Mouse (Mus musculus) intestine, postnatal 0 days (tissue): Measurements from ENCODE around the gene Tiam1. TPM values are rescaled to one million over a fixed set of nuclear protein-coding genes. Genes with fewer than 3 reads are reported as not detected.

ENCODE experiments used
- ATAC-seq: fragments of 200-750 bp; cut with Nextera tagmentation; 2 replicates; pipeline ENCODE4 v1.8.0; 2017; ENCODE audit warnings: mild to moderate bottlenecking, moderate TSS enrichment, moderate library complexity
- H3K27ac ChIP-seq: fragments of 300-500 bp; sonication (generic); 2 replicates; pipeline ENCODE4 v1.5.1; 2014; ENCODE audit warnings: mild to moderate bottlenecking, low read depth, low read length, moderate library complexity
- H3K27me3 ChIP-seq: fragments of 300-500 bp; sonication (generic); replicated peaks from 2 replicates; pipeline ENCODE4 v1.6.1; 2014; ENCODE audit warnings: low read length, mixed read lengths; ENCODE audit not compliant: control insufficient read depth, insufficient read depth
- H3K36me3 ChIP-seq: fragments of 300-500 bp; sonication (generic); 2 replicates; pipeline ENCODE4 v1.6.1; 2014; ENCODE audit warnings: mild to moderate bottlenecking, moderate library complexity; ENCODE audit not compliant: control insufficient read depth, insufficient read depth
- H3K4me1 ChIP-seq: fragments of 300-500 bp; sonication (generic); replicated peaks from 2 replicates; pipeline ENCODE4 v1.6.1; 2014; ENCODE audit warnings: antibody characterized with exemption, low read length, mixed read lengths; ENCODE audit not compliant: control insufficient read depth, insufficient read depth
- H3K4me2 ChIP-seq: fragments of 300-500 bp; sonication (generic); replicated peaks from 2 replicates; pipeline ENCODE4 v1.6.1; 2014; ENCODE audit warnings: low read depth, mild to moderate bottlenecking, moderate library complexity
- H3K4me3 ChIP-seq: fragments of 300-500 bp; sonication (generic); 2 replicates; pipeline ENCODE4 v1.5.1; 2014; ENCODE audit warnings: low read depth, low read length
- H3K9ac ChIP-seq: fragments of 300-500 bp; sonication (generic); 2 replicates; pipeline ENCODE4 v1.6.1; 2014; ENCODE audit warnings: mild to moderate bottlenecking, low read depth, low read length
- H3K9me3 ChIP-seq: fragments of 300-500 bp; sonication (generic); 2 replicates; pipeline ENCODE4 v1.6.1; 2016; ENCODE audit warnings: mixed run types; ENCODE audit not compliant: control insufficient read depth
- CTCF ChIP-seq: sonication (generic); IDR thresholded peaks from 2 replicates; pipeline ENCODE4 v1.5.1; 2016; ENCODE audit warnings: low read depth, mild to moderate bottlenecking, control low read depth, antibody characterized with exemption, moderate library complexity
- WGBS: fragments of 180-500 bp; shearing (Covaris S2); extraction: QIAGEN DNeasy Blood & Tissue Kit; methylation state at CpG from one replicate; pipeline ENCODE4 v1.1.7; 2014; 5-methylcytosine and 5-hydroxymethylcytosine counted together
- polyA plus RNA-seq: library from polyadenylated mRNA; unstranded; fragments of >200 nt; fragmentation: Nextera tagmentation; extraction: Ambion mirVana; gene quantifications from 2 replicates; pipeline ENCODE4 v1.2.1, GENCODE M21; 2015

The Tiam1 gene
- polyA plus RNA-seq, 1 experiment from 2014 or later = 3.3 TPM

DNA sequence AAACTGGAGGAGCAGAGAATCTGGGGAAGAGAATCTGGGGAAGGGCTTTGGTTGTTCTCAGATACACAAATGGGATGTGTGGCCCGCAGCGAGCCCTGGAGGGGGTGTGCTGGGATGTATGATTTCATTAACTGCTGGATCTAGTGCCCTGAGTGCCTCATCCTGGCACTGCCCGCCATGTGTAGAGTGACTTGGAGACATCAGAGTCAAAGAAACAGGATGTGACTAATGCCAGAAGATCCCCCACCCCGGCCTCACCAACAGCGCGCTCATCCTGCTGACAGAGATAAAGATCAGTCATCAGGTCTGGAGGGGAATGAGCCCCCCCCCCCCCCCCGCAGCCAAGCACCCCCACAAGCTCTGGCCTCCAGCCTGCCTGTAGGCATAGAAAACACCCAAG is 308.0 kb downstream of the Tiam1 start:
- Histone ChIP-seq H3K9me3 (no peaks in the 10 kb centered on the region), H3K4me3 (no peak overlapping the region), H3K9ac (no peak overlapping the region), H3K4me1 (no peaks in the 10 kb centered on the region), H3K27me3 (no peaks in the 10 kb centered on the region), H3K4me2 (no peak overlapping the region), H3K36me3 (no peaks in the 10 kb centered on the region), H3K27ac (no peak overlapping the region)
- WGBS = 72% methylated on average over 7 of the region's 7 CpGs
- no peak for ATAC-seq
- no peak for TF ChIP-seq CTCF

DNA sequence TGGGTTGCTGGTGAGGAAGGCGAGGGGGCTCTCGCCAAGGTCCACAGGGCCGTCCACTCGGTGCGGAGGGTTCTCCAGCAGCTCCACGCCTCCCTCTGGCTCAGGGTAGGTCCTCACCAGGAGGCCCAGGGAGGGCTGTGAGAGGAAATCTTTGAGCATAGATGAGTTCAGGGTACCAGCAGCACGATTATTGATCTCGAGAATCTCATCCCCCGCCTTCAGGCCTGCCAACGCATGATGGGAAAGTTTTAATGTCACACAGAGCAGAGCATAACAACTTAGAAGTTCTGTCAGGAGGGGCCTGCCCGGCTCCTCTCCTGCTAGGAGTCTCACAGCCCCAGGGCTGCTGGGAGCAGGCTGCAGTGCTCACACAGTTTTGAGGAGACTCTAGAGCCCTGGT is 310.6 kb downstream of the Tiam1 start:
- 91% methylated on average over 11 of the region's 11 CpGs for WGBS
- H3K27ac ChIP-seq = no peak overlapping the region
- H3K4me2 ChIP-seq = no peak overlapping the region
- no peaks in the 10 kb centered on the region for H3K36me3 ChIP-seq
- H3K9ac ChIP-seq = no peak overlapping the region
- no peaks in the 10 kb centered on the region for H3K4me1 ChIP-seq
- H3K9me3 ChIP-seq = no peaks in the 10 kb centered on the region
- no peak for ATAC-seq
- no peak overlapping the region for H3K4me3 ChIP-seq
- no peaks in the 10 kb centered on the region for H3K27me3 ChIP-seq
- TF ChIP-seq CTCF = no peak

DNA sequence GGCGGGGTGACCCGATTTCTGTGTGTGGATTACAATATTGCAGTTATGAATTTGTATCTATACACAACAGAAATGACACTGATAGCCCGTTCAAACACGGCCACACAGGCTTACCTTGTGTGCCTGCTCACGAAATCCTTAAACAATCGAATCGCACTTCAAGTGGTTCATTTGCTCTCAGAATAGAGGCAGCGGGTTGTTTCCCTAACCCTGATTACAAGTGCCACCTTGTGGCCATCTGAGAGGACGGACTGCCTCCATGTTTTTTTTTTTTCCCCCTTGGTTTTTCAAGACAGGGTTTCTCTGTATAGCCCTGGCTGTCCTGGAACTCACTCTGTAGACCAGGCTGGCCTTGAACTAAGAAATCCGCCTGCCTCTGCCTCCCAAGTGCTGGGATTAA is 312.4 kb downstream of the Tiam1 start:
- Histone ChIP-seq H3K27me3 (no peaks in the 10 kb centered on the region), H3K9me3 (no peaks in the 10 kb centered on the region), H3K27ac (no peak overlapping the region), H3K4me3 (no peak overlapping the region), H3K4me1 (no peaks in the 10 kb centered on the region), H3K36me3 (no peaks in the 10 kb centered on the region), H3K9ac (no peak overlapping the region), H3K4me2 (no peak overlapping the region)
- no peak for ATAC-seq
- 37% methylated on average over 10 of the region's 10 CpGs for WGBS
- TF ChIP-seq CTCF = peak; percentile 75

DNA sequence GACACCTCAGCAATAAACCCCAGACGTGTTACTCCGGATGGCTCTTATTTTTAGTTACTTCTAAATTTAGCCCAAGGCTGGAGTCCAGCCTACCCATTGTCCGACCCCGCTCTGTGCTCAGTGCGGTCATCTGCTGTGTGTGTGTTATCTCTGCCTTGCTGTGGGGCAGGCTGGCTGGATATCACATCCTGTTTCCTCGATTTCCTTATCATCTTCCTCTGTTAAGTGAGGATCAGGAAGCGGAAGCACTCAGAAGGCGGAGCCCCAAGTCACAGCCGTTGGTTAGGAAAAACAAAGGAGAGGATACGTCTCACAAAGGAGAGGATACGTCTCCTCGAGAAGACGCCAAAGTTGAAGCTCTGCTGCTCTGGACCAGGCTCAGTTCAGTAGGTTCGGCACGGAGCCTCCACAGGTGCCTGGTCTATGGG is 313.3 kb downstream of the Tiam1 start:
- H3K9me3 ChIP-seq = no peaks in the 10 kb centered on the region
- no peak overlapping the region for H3K4me3 ChIP-seq
- TF ChIP-seq CTCF = no peak
- 67% methylated on average over 15 of the region's 15 CpGs for WGBS
- ATAC-seq = no peak
- H3K4me1 ChIP-seq = no peaks in the 10 kb centered on the region
- no peaks in the 10 kb centered on the region for H3K36me3 ChIP-seq
- H3K27ac ChIP-seq = no peak overlapping the region
- no peak overlapping the region for H3K9ac ChIP-seq
- H3K27me3 ChIP-seq = no peaks in the 10 kb centered on the region
- H3K4me2 ChIP-seq = no peak overlapping the region

DNA sequence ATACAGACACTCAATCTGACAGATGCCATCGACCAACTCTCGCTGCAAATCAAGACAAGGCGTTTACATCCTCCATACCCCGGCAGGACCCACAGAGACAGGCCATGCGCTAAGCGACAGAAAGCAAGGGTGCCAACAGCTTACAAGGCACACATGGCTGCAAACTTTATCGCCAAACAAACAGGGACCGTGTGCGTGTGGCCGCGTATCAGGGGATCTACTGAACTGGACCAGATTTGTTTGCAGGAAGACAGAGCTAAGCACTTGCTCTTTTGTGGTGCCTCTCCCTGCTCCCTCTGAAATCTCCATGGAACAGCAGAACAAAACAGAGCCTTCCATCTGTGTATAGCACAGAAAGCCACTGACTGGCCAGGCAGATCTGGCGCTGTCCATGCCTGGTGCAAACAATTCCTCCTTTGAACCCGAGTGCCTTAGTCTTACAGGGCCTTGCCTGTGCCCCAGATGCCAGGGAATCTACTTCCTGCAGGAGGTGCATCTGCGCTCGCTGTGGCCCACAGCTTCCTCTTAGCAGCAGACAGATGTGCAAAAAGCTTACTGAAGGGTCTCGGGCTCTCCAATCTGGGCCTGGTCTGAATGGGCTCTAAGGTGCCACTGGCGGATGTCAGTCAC is 316.0 kb downstream of the Tiam1 start:
- TF ChIP-seq CTCF = no peak
- Histone ChIP-seq H3K4me1 (no peaks in the 10 kb centered on the region), H3K4me3 (no peak overlapping the region), H3K9me3 (no peaks in the 10 kb centered on the region), H3K27me3 (no peaks in the 10 kb centered on the region), H3K4me2 (no peak overlapping the region), H3K27ac (no peak overlapping the region), H3K9ac (no peak overlapping the region), H3K36me3 (no peaks in the 10 kb centered on the region)
- no peak for ATAC-seq
- 63% methylated on average over 17 of the region's 17 CpGs for WGBS

DNA sequence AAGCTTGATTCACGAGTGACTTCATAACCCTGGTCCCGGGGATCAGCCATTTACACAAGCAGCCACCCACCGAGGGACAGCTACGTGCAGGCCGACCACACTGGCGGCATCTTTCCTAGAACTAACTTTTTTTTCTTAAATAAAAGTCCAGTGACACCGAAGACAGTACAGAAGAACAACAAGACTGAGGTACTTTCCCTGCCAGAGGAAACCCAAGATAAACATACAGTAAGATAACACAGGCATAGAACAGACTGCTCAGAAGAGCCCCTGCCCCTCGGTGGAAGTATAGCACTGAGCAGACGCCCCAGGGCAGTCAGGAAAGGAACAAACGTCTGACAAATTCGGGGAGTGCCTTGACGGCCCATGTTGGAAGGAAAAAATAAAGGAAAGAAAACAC is 317.7 kb downstream of the Tiam1 start:
- no peaks in the 10 kb centered on the region for H3K4me1 ChIP-seq
- no peaks in the 10 kb centered on the region for H3K9me3 ChIP-seq
- no peak overlapping the region for H3K4me2 ChIP-seq
- 51% methylated on average over 12 of the region's 12 CpGs for WGBS
- H3K27me3 ChIP-seq = no peaks in the 10 kb centered on the region
- H3K36me3 ChIP-seq = no peaks in the 10 kb centered on the region
- no peak for TF ChIP-seq CTCF
- ATAC-seq = no peak
- no peak overlapping the region for H3K9ac ChIP-seq
- H3K27ac ChIP-seq = no peak overlapping the region
- H3K4me3 ChIP-seq = no peak overlapping the region

DNA sequence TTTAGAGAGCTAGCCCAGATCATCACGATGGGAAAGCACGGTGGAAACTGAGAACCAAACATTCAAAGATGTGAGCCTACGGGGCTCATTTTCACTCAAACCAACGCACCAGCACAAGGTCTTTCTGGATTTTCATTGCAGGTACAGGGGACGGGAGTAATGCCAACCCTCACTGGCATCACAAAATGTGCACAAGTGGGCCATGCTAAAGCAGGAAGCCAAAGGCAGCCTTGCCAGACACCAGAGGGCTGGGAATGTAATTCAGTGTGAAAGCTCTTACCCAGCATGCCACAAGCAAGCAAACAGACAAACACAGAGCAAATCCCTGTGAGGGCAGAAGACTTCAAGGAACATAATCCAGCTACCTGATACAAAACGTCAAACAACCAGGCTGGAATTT is 320.7 kb downstream of the Tiam1 start:
- no peak overlapping the region for H3K4me3 ChIP-seq
- H3K4me1 ChIP-seq = no peaks in the 10 kb centered on the region
- no peak for TF ChIP-seq CTCF
- 86% methylated on average over 6 of the region's 6 CpGs for WGBS
- H3K36me3 ChIP-seq = no peaks in the 10 kb centered on the region
- no peaks in the 10 kb centered on the region for H3K9me3 ChIP-seq
- no peak overlapping the region for H3K27ac ChIP-seq
- no peak overlapping the region for H3K4me2 ChIP-seq
- ATAC-seq = no peak
- no peak overlapping the region for H3K9ac ChIP-seq
- no peaks in the 10 kb centered on the region for H3K27me3 ChIP-seq
